Mouse (Mus musculus) neural tube, embryonic 12.5 days (tissue): Measurements from ENCODE around the gene Rabgap1l. TPM values are rescaled to one million over a fixed set of nuclear protein-coding genes. Genes with fewer than 3 reads are reported as not detected.

ENCODE experiments used
- ATAC-seq: fragments of 200-750 bp; cut with Nextera tagmentation; 2 replicates; pipeline ENCODE4 v1.8.0; 2017; ENCODE audit warnings: low read depth, mild to moderate bottlenecking, moderate TSS enrichment, moderate library complexity; ENCODE audit not compliant: low FRiP score
- H3K27ac ChIP-seq: fragments of 300-500 bp; sonication (generic); 2 replicates; pipeline ENCODE4 v1.5.1; 2016
- H3K27me3 ChIP-seq: fragments of 300-500 bp; sonication (generic); replicated peaks from 2 replicates; pipeline ENCODE4 v1.6.1; 2016; ENCODE audit warnings: mild to moderate bottlenecking
- H3K36me3 ChIP-seq: fragments of 300-500 bp; sonication (generic); 2 replicates; pipeline ENCODE4 v1.6.1; 2016; ENCODE audit warnings: mild to moderate bottlenecking
- H3K4me1 ChIP-seq: fragments of 300-500 bp; sonication (generic); 2 replicates; pipeline ENCODE4 v1.6.1; 2016
- H3K4me2 ChIP-seq: fragments of 300-500 bp; sonication (generic); replicated peaks from 2 replicates; pipeline ENCODE4 v1.6.1; 2016; ENCODE audit warnings: mild to moderate bottlenecking
- H3K4me3 ChIP-seq: fragments of 300-500 bp; sonication (generic); 2 replicates; pipeline ENCODE4 v1.5.1; 2016
- H3K9ac ChIP-seq: fragments of 300-500 bp; sonication (generic); 2 replicates; pipeline ENCODE4 v1.6.1; 2016; ENCODE audit warnings: mild to moderate bottlenecking
- H3K9me3 ChIP-seq: fragments of 300-500 bp; sonication (generic); 2 replicates; pipeline ENCODE4 v1.6.1; 2016; ENCODE audit warnings: mild to moderate bottlenecking
- WGBS: fragments of 180-500 bp; shearing (Covaris S2); methylation state at CpG from one replicate; pipeline ENCODE4 v1.1.7; 2016; 5-methylcytosine and 5-hydroxymethylcytosine counted together
- polyA plus RNA-seq: library from polyadenylated mRNA; unstranded; fragments of >200 nt; fragmentation: Nextera tagmentation; extraction: Ambion mirVana; gene quantifications from 2 replicates; pipeline ENCODE4 v1.2.1, GENCODE M21; 2016

Gene Rabgap1l
- polyA plus RNA-seq, 1 experiment from 2014 or later, result 16.2 TPM

DNA sequence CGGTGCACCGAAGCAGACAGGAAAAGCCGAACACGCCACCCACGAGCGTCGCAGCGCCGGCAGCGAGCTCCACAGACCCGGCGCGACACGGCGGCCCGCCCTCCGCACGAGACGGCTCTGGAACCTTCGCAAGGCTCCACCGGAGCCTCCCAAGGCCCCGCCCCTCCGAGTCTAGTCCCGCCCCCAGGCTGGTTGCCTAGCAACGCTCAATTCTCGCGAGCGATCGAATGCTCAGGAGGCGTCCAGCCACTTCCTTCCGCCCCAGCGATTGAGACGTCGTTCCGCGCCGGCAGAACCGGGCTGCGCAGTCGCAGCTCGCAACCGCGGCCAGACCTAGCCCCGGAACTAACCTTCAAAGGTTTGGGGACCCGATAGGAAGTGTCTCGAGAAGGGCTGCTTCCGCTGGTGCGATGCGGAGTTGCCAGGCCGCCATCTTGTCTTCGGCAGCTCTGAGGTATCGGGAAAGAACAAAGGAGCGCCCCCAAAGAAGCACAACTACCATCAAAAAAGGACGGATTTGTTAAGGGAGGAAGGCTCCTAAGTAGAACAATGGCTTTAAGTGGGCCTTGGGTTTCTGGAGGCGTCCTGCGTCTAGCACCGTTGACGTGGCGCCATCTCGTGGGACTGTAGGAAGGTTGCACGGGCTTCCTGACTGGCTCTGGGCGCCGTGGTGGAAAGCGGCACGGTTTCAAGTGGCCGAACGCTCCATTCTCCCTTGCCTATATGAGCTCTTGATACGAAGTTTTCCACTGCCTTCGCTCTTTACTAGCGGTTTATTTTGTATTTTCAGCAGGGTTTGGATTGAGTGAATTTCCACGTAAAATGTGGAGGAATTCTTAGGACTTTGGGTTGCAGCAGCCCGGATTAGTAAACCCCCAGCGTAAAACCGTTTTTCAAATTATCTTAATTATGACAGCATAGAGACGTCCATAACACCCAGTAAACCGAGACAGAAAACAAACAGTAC, 580.0 kb downstream of the Rabgap1l start, which contains the start of gene Cacybp:
Cacybp (minus strand) TSS at position 173 of the 967 bp plus-strand sequence.
- Histone ChIP-seq H3K4me1 (peaks cover 13% of the 10 kb centered on the region), H3K27ac (peak within 1 kb of the TSS; percentile 94), H3K36me3 (no peaks in the 10 kb centered on the region), H3K9ac (peak within 1 kb of the TSS; percentile 89), H3K27me3 (no peaks in the 10 kb centered on the region), H3K9me3 (no peaks in the 10 kb centered on the region), H3K4me3 (peak within 1 kb of the TSS; percentile 89), H3K4me2 (peak within 1 kb of the TSS; percentile 70)
- peak; percentile 99 for ATAC-seq
- under 1% methylated on average over 76 of the region's 76 CpGs for WGBS

DNA sequence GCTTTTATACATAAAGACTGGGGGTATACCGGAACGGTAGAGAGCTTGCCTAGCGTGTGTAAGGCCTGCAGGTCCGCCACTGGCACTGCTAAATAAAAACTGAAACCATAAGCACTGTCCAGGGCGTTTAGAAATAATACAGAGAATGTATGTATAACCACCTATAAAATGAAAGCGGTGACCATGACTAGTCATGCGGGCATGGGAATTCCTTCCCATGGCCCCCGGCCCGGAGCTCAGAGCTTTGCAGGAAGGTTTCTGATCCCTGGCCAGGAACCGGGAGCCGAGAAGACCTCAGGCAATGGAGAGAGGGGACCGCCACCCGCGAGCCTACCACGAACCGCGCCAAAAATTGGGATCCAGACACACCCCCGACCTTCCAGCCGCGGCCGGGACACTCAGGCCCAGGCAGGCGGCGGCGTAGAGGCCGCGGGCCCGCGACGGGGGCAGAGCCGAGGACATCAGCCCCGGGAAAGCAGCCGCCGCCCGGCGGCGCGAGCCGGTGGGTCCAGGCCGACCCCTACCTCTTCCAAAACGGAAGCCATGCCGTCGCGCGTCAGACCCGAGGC, 580.8 kb downstream of the Rabgap1l start:
- Histone ChIP-seq H3K27ac (peak overlapping the region; percentile 87), H3K4me3 (peak overlapping the region; percentile 89), H3K27me3 (no peaks in the 10 kb centered on the region), H3K4me2 (peak overlapping the region; percentile 70), H3K9me3 (no peaks in the 10 kb centered on the region), H3K4me1 (peaks cover 13% of the 10 kb centered on the region), H3K9ac (peak overlapping the region; percentile 89), H3K36me3 (peaks cover 8% of the 10 kb centered on the region)
- peak; percentile 78 for ATAC-seq
- WGBS, result under 1% methylated on average over 45 of the region's 45 CpGs

DNA sequence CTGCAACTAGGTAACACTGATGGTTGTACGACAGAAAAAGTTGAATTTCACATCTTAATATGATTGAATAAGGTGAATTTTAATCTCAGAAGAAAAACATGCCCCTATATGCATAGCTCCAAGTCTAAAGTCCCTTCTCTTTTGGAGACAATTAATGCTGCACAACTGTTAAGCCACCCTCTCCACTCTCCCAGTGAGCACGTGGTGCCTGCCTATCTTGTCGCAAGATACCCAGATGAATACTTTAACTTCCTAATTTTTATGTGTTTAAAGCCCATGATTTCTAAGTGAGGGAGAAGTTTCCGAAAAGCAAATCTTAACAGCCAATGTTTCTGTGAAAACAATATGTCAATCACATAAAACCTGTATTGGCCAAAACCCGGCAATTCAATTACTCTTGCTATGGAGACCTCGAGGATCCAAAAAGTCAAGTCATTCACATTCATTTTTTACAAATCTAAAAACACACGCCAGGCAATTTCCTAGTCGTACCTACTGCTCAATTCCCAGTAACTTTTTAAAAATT, 581.4 kb downstream of the Rabgap1l start:
- H3K36me3 ChIP-seq, result peaks cover 13% of the 10 kb centered on the region
- H3K4me3 ChIP-seq, result peak overlapping the region; percentile 89
- peak overlapping the region; percentile 89 for H3K9ac ChIP-seq
- no peaks in the 10 kb centered on the region for H3K27me3 ChIP-seq
- H3K4me2 ChIP-seq, result peak overlapping the region; percentile 70
- H3K9me3 ChIP-seq, result no peaks in the 10 kb centered on the region
- H3K4me1 ChIP-seq, result peaks cover 13% of the 10 kb centered on the region
- WGBS, result 3% methylated on average over 8 of the region's 8 CpGs
- no peak for ATAC-seq
- no peak overlapping the region for H3K27ac ChIP-seq

- peak overlapping the region; percentile 70 for H3K4me2 ChIP-seq
- WGBS, result 70% methylated on average over 3 of the region's 3 CpGs
- no peak overlapping the region for H3K27ac ChIP-seq
- no peak for ATAC-seq
- peaks cover 13% of the 10 kb centered on the region for H3K4me1 ChIP-seq
- H3K36me3 ChIP-seq, result peaks cover 24% of the 10 kb centered on the region
- H3K9me3 ChIP-seq, result no peaks in the 10 kb centered on the region
- H3K9ac ChIP-seq, result no peak overlapping the region
- H3K27me3 ChIP-seq, result no peaks in the 10 kb centered on the region
- 0 out of 2 replicates have a peak overlapping the region, but pooled peaks have one; percentile 89 for H3K4me3 ChIP-seq
These were observed 582.4 kb downstream of the Rabgap1l start for GRCm38 (mm10) chr1:160210566-160210965.

DNA sequence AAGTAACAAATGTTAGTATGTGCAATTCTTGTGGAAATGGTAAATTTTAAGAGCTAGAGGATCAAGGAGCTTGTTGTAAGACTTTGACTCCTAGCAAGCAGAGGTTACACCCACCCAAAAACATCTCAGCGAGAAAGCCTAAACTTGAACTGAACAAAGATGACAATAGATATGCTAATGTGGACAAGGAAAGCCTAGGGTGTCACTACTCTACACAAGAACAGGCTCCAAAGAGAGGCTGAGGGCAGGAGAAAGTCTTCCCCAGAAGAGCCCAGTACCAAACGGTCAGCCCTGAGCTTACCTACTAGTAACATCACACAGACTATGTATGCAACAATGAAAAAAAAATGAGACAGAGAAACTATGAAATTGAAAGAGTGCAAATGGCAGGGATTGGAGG, 583.2 kb downstream of the Rabgap1l start:
- Histone ChIP-seq H3K4me3 (no peak overlapping the region), H3K36me3 (peaks cover 30% of the 10 kb centered on the region), H3K9me3 (no peaks in the 10 kb centered on the region), H3K27ac (no peak overlapping the region), H3K9ac (no peak overlapping the region), H3K4me1 (peaks cover 13% of the 10 kb centered on the region), H3K4me2 (peak overlapping the region; percentile 25), H3K27me3 (no peaks in the 10 kb centered on the region)
- WGBS, result 35% methylated on average over 2 of the region's 2 CpGs
- ATAC-seq, result no peak

- H3K9me3 ChIP-seq, result no peaks in the 10 kb centered on the region
- no peak overlapping the region for H3K4me2 ChIP-seq
- peaks cover 59% of the 10 kb centered on the region for H3K36me3 ChIP-seq
- no peak for ATAC-seq
- H3K4me1 ChIP-seq, result peaks cover 3% of the 10 kb centered on the region
- no peak overlapping the region for H3K9ac ChIP-seq
- H3K27ac ChIP-seq, result no peak overlapping the region
- H3K4me3 ChIP-seq, result no peak overlapping the region
- H3K27me3 ChIP-seq, result no peaks in the 10 kb centered on the region
These were observed 587.5 kb downstream of the Rabgap1l start for GRCm38 (mm10) chr1:160205486-160205885.

GRCm38 (mm10) chr1:160195337-160195663, 597.7 kb downstream of the Rabgap1l start:
- under 1% methylated on average over 13 of the region's 13 CpGs for WGBS
- H3K9me3 ChIP-seq, result no peaks in the 10 kb centered on the region
- ATAC-seq, result peak; percentile 62

GRCm38 (mm10) chr1:160194529-160195336, 598.3 kb downstream of the Rabgap1l start, which contains the start of gene Mrps14:
TSS of gene Mrps14 (plus strand) at chr1:160195215.
- peak within 1 kb of the TSS; percentile 77 for H3K4me3 ChIP-seq
- H3K27me3 ChIP-seq, result no peaks in the 10 kb centered on the region
- no peaks in the 10 kb centered on the region for H3K9me3 ChIP-seq
- H3K36me3 ChIP-seq, result peaks cover 14% of the 10 kb centered on the region
- peak; percentile 100 for ATAC-seq
- 7% methylated on average over 31 of the region's 31 CpGs for WGBS
- no peak within 1 kb of the TSS for H3K27ac ChIP-seq
- peak within 1 kb of the TSS; percentile 79 for H3K4me2 ChIP-seq
- H3K9ac ChIP-seq, result peak within 1 kb of the TSS; percentile 80
- H3K4me1 ChIP-seq, result peaks cover 4% of the 10 kb centered on the region

More at GRCm38 (mm10) chr1:160195337-160195663, 597.7 kb downstream of the Rabgap1l start:
- Histone ChIP-seq H3K27ac (no peak overlapping the region), H3K27me3 (no peaks in the 10 kb centered on the region), H3K9ac (peak overlapping the region; percentile 80), H3K4me3 (peak overlapping the region; percentile 77), H3K4me1 (peaks cover 4% of the 10 kb centered on the region), H3K36me3 (peaks cover 18% of the 10 kb centered on the region), H3K4me2 (peak overlapping the region; percentile 79)

- Histone ChIP-seq H3K4me1 (peaks cover 6% of the 10 kb centered on the region; the same call in 1 of the 2 replicates), H3K27ac (no peak overlapping the region)
These were observed 608.5 kb downstream of the Rabgap1l start for GRCm38 (mm10) chr1:160184506-160184905.

GRCm38 (mm10) chr1:160181216-160181615, 611.8 kb downstream of the Rabgap1l start:
- Histone ChIP-seq H3K36me3 (no peaks in the 10 kb centered on the region), H3K4me2 (no peak overlapping the region), H3K27ac (no peak overlapping the region), H3K4me1 (peaks cover 6% of the 10 kb centered on the region; the same call in 1 of the 2 replicates), H3K9ac (no peak overlapping the region), H3K4me3 (no peak overlapping the region), H3K27me3 (no peaks in the 10 kb centered on the region), H3K9me3 (no peaks in the 10 kb centered on the region)
- 74% methylated on average over 4 of the region's 4 CpGs for WGBS
- no peak for ATAC-seq

More at GRCm38 (mm10) chr1:160184506-160184905, 608.5 kb downstream of the Rabgap1l start:
- no peaks in the 10 kb centered on the region for H3K36me3 ChIP-seq
- ATAC-seq, result peak; percentile 89
- H3K9ac ChIP-seq, result no peak overlapping the region
- 18% methylated on average over 5 of the region's 5 CpGs for WGBS
- H3K9me3 ChIP-seq, result no peaks in the 10 kb centered on the region
- H3K27me3 ChIP-seq, result no peaks in the 10 kb centered on the region
- no peak overlapping the region for H3K4me2 ChIP-seq
- no peak overlapping the region for H3K4me3 ChIP-seq

DNA sequence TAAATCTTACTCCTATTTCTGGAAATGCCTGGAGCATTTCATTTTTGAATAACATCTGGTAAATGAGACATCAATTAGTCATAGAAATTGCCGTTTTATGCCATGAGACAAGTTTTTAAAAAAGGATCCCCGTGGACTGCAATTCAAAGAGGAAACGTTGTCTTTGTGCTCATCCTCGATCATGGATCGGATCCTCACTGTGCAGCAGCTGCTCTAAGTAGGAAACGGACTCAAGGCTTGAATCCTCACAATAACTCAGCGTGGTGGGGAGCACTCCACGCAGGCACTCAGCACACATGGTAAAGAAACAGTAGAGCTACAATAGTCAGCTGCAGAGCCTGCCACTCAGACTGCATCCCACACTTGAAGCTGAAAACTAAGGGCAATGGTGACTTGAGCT, 616.1 kb downstream of the Rabgap1l start:
- Histone ChIP-seq H3K9ac (no peak overlapping the region), H3K36me3 (no peaks in the 10 kb centered on the region), H3K27me3 (no peaks in the 10 kb centered on the region), H3K27ac (no peak overlapping the region), H3K4me1 (no peaks in the 10 kb centered on the region), H3K4me2 (no peak overlapping the region), H3K4me3 (no peak overlapping the region), H3K9me3 (no peaks in the 10 kb centered on the region)
- 66% methylated on average over 8 of the region's 8 CpGs for WGBS
- ATAC-seq, result no peak
